Mouse (Mus musculus) embryonic facial prominence, embryonic 14.5 days (tissue): ENCODE results near the gene Epor. TPM values are rescaled to one million over a fixed set of nuclear protein-coding genes. Genes with fewer than 3 reads are reported as not detected.

Experiments used
- ATAC-seq: fragments of 200-750 bp; cut with Nextera tagmentation; 2 replicates; pipeline ENCODE4 v1.8.0; 2017; ENCODE audit warnings: low read depth, moderate number of reproducible peaks, moderate TSS enrichment
- DNase-seq: peaks from one replicate; pipeline ENCODE4 v3.0.0-alpha.2; 2015; ENCODE audit warnings: low spot score
- H3K27ac ChIP-seq: fragments of 300-500 bp; sonication (generic); replicated peaks from 2 replicates; pipeline ENCODE4 v1.5.1; 2014; ENCODE audit warnings: low read depth, mild to moderate bottlenecking, low read length, moderate library complexity
- H3K27me3 ChIP-seq: fragments of 300-500 bp; sonication (generic); replicated peaks from 2 replicates; pipeline ENCODE4 v1.6.1; 2014; ENCODE audit warnings: low read length; ENCODE audit not compliant: control insufficient read depth, insufficient read depth
- H3K36me3 ChIP-seq: fragments of 300-500 bp; sonication (generic); 2 replicates; pipeline ENCODE4 v1.6.1; 2014; ENCODE audit warnings: low read length, mixed read lengths; ENCODE audit not compliant: control insufficient read depth, insufficient read depth
- H3K4me1 ChIP-seq: fragments of 300-500 bp; sonication (generic); 2 replicates; pipeline ENCODE4 v1.6.1; 2014; ENCODE audit warnings: antibody characterized with exemption, low read length; ENCODE audit not compliant: control insufficient read depth, insufficient read depth
- H3K4me2 ChIP-seq: fragments of 300-500 bp; sonication (generic); 2 replicates; pipeline ENCODE4 v1.6.1; 2014; ENCODE audit warnings: low read depth, mild to moderate bottlenecking, low read length, moderate library complexity, mixed read lengths
- H3K4me3 ChIP-seq: fragments of 300-500 bp; sonication (generic); 2 replicates; pipeline ENCODE4 v1.5.1; 2014; ENCODE audit warnings: low read depth, mild to moderate bottlenecking, low read length
- H3K9ac ChIP-seq: fragments of 300-500 bp; sonication (generic); 2 replicates; pipeline ENCODE4 v1.6.1; 2014; ENCODE audit warnings: low read depth, mild to moderate bottlenecking, low read length, moderate library complexity, mixed read lengths
- H3K9me3 ChIP-seq: fragments of 300-500 bp; sonication (generic); 2 replicates; pipeline ENCODE4 v1.6.1; 2016; ENCODE audit warnings: low read length; ENCODE audit not compliant: control insufficient read depth
- WGBS: fragments of 180-500 bp; shearing (Covaris S2); extraction: QIAGEN DNeasy Blood & Tissue Kit; methylation state at CpG from one replicate; pipeline ENCODE4 v1.1.7; 2014; 5-methylcytosine and 5-hydroxymethylcytosine counted together
- polyA plus RNA-seq: library from polyadenylated mRNA; unstranded; fragments of >200 nt; fragmentation: Nextera tagmentation; extraction: Ambion mirVana; gene quantifications from 2 replicates; pipeline ENCODE4 v1.2.1, GENCODE M21; 2014

Epor gene
- polyA plus RNA-seq, 1 experiment from 2014 or later, result 4.4 TPM

DNA sequence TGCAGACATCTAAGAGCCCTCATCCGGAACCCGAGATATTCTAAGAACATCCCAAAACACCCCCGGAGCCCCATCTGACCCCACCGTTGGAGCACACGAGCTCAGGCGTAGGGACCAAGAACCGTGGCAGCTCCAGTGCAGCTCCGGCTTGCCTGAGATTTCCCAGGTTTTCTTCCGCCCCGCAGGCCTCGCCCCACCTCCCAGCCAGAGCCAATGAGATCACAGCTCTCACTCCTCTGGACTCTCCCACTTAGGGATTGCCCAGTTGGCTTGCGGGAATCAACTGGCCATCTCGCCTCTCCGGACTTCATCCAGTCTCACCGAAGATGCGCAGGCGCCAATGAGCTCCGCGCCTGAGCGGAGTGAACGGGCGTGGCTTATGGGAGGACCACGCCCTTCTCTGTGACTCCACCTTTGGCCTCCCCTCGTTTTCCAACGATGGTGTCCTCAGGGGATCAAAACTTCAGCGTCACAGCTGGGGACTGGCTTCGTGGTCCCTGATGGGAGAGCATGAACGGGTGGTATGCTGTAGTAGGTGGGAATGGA, 36.0 kb downstream of the Epor start, which contains the start of the genes Ccdc159 and Tmem205:
Gene Ccdc159 (plus strand): TSS at position 264 of the 546 bp plus-strand sequence.
Gene Tmem205 (minus strand): TSS at position 349 of the 546 bp plus-strand sequence.
- H3K9ac ChIP-seq, result peak within 1 kb of the TSS; percentile 67
- H3K4me1 ChIP-seq, result peaks cover 8% of the 10 kb centered on the region
- peak within 1 kb of the TSS; percentile 49 for H3K4me3 ChIP-seq
- ATAC-seq, result peak; percentile 97
- peak within 1 kb of the TSS; percentile 57 for H3K27ac ChIP-seq
- under 1% methylated on average over 28 of the region's 28 CpGs for WGBS
- peak; percentile 99 for DNase-seq
- H3K9me3 ChIP-seq, result no peaks in the 10 kb centered on the region
- H3K36me3 ChIP-seq, result no peaks in the 10 kb centered on the region
- no peaks in the 10 kb centered on the region for H3K27me3 ChIP-seq
- peak within 1 kb of the TSS; percentile 63 for H3K4me2 ChIP-seq

DNA sequence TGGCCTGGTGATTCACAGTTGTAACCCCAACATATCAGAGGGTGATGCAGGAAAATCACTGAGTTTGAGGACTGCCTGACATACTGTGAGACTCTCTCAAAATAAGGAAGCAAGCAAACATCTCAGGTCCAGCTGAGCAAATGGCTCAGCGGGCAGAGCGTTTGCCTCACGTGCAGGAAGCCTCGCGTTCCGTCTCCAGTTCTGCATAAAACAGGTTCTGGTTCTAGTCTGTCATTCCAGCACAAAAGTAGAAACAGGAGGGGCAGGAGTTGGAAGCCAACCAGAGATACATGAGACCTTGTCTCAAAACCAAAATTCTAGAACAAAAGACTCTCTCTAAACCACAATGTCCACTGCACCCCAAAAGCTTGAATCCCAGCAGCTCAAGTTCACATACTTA, 36.5 kb downstream of the Epor start:
- H3K27ac ChIP-seq, result no peak overlapping the region; the same call in 1 of the 2 replicates
- H3K4me1 ChIP-seq, result peaks cover 8% of the 10 kb centered on the region
- peak; percentile 12 for DNase-seq
- peak overlapping the region; percentile 63 for H3K4me2 ChIP-seq
- 3% methylated on average over 6 of the region's 6 CpGs for WGBS
- ATAC-seq, result no peak
- no peaks in the 10 kb centered on the region for H3K36me3 ChIP-seq
- no peaks in the 10 kb centered on the region for H3K9me3 ChIP-seq
- peak overlapping the region; percentile 49 for H3K4me3 ChIP-seq
- H3K9ac ChIP-seq, result peak overlapping the region; percentile 67
- no peaks in the 10 kb centered on the region for H3K27me3 ChIP-seq

GRCm38 (mm10) chr9:21926155-21926554, 37.2 kb downstream of the Epor start:
- 80% methylated on average over 6 of the region's 6 CpGs for WGBS
- H3K4me3 ChIP-seq, result peak overlapping the region; percentile 49
- DNase-seq (no peak), ATAC-seq (no peak)
- H3K4me2 ChIP-seq, result peak overlapping the region; percentile 63
- H3K36me3 ChIP-seq, result no peaks in the 10 kb centered on the region
- no peaks in the 10 kb centered on the region for H3K9me3 ChIP-seq
- H3K27ac ChIP-seq, result no peak overlapping the region
- H3K4me1 ChIP-seq, result peaks cover 8% of the 10 kb centered on the region
- H3K9ac ChIP-seq, result peak overlapping the region; percentile 67; the same call in 1 of the 2 replicates
- no peaks in the 10 kb centered on the region for H3K27me3 ChIP-seq

DNA sequence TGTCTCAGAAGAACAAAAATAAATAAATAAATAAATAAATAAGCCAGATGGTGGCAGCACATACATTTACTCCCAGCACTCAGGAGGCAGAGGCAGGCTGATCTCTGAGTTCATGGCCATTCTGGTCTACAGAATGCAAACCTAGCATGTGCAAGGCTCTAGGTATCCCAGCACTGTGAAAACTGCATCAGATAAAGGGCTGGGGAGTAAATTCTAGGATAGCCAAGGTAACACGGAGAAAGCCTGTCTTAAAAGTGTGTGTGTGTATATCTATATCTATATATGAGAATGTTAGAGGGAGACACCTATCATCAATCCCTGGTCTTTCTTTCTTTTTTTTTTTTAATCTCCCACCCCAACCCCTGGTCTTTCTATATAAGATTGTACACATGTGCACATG, 37.8 kb downstream of the Epor start:
- Histone ChIP-seq H3K4me1 (peaks cover 8% of the 10 kb centered on the region), H3K27ac (no peak overlapping the region), H3K9ac (no peak overlapping the region), H3K27me3 (no peaks in the 10 kb centered on the region), H3K4me2 (no peak overlapping the region), H3K9me3 (no peaks in the 10 kb centered on the region), H3K36me3 (no peaks in the 10 kb centered on the region), H3K4me3 (no peak overlapping the region)
- WGBS, result 92% methylated on average over 1 of the region's 1 CpGs
- ATAC-seq (no peak), DNase-seq (no peak)

DNA sequence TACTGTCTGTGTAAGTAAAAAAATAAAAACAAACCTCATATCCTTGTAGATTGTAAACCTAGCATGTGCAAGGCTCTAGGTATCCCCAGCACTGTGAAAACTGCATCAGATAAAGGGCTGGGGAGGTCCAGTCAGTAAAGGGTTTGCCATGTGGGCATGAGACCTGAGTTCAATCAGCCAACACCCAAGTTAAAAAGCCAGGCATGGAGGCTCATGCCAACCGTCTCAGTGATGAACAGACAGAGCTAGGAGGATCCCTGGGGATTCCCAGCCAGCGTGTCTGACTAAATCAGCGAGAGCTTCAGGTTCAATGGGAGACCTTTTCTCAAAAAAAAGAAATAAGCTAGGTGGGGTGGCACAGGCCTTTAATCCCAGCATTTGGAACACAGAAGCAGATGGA, 38.3 kb downstream of the Epor start:
- no peak for DNase-seq
- 89% methylated on average over 3 of the region's 3 CpGs for WGBS
- H3K36me3 ChIP-seq, result no peaks in the 10 kb centered on the region
- H3K4me1 ChIP-seq, result peaks cover 8% of the 10 kb centered on the region
- no peak overlapping the region for H3K9ac ChIP-seq
- ATAC-seq, result no peak
- H3K4me2 ChIP-seq, result no peak overlapping the region
- H3K4me3 ChIP-seq, result no peak overlapping the region
- no peaks in the 10 kb centered on the region for H3K9me3 ChIP-seq
- no peaks in the 10 kb centered on the region for H3K27me3 ChIP-seq
- H3K27ac ChIP-seq, result no peak overlapping the region

- H3K4me1 ChIP-seq, result peaks cover 8% of the 10 kb centered on the region
- H3K4me2 ChIP-seq, result no peak overlapping the region
- no peaks in the 10 kb centered on the region for H3K9me3 ChIP-seq
- no peaks in the 10 kb centered on the region for H3K27me3 ChIP-seq
- no peaks in the 10 kb centered on the region for H3K36me3 ChIP-seq
- H3K4me3 ChIP-seq, result no peak overlapping the region
- no peak overlapping the region for H3K9ac ChIP-seq
- 0 out of 2 replicates have a peak overlapping the region, but pooled peaks have one; percentile 40 for H3K27ac ChIP-seq
- ATAC-seq (peak; percentile 44), DNase-seq (peak; percentile 81)
- WGBS, result 56% methylated on average over 6 of the region's 6 CpGs
Observed at GRCm38 (mm10) chr9:21924099-21924493, 39.2 kb downstream of the Epor start.

DNA sequence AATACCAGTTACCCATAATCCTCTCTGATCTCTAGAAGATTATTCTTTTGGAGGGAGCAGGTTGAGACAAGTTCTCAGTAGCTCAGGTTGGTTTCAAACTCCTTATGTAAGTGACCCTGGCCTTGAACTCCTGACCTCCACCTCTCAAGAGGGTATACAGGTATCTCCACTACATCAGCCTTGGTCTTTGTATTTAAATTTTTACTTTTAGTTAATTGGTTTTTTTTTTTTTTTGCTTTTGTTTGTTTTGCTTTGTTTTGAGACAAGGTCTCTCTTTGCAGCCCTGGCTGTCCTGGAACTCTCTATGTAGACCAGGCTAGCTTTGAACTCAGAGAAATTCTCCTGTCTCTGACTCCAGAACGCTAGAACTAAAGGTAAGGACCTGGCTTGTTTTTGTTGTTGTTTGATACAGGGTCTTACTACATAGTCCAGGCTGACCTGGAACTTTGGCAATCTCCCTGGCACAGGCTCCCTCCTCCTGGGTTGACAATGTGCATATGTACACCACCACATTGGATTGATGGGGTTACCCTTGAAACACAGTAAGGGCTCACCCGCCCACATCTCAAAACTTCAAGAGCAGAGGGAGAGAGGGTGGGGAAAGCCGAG, 39.7 kb downstream of the Epor start:
- H3K27me3 ChIP-seq, result no peaks in the 10 kb centered on the region
- DNase-seq (no peak), ATAC-seq (no peak)
- H3K27ac ChIP-seq, result 0 out of 2 replicates have a peak overlapping the region, but pooled peaks have one; percentile 40
- no peaks in the 10 kb centered on the region for H3K9me3 ChIP-seq
- no peak overlapping the region for H3K4me2 ChIP-seq
- peaks cover 8% of the 10 kb centered on the region for H3K4me1 ChIP-seq
- WGBS, result 56% methylated on average over 3 of the region's 3 CpGs
- no peak overlapping the region for H3K4me3 ChIP-seq
- no peak overlapping the region for H3K9ac ChIP-seq
- no peaks in the 10 kb centered on the region for H3K36me3 ChIP-seq

- H3K4me3 ChIP-seq, result no peak overlapping the region
- no peak overlapping the region for H3K4me2 ChIP-seq
- H3K9ac ChIP-seq, result no peak overlapping the region
- H3K27ac ChIP-seq, result no peak overlapping the region
- WGBS, result 86% methylated on average over 4 of the region's 4 CpGs
- peaks cover 8% of the 10 kb centered on the region for H3K4me1 ChIP-seq
- no peaks in the 10 kb centered on the region for H3K36me3 ChIP-seq
- no peaks in the 10 kb centered on the region for H3K9me3 ChIP-seq
- DNase-seq, result no peak
- ATAC-seq, result no peak
- no peaks in the 10 kb centered on the region for H3K27me3 ChIP-seq
Observed at GRCm38 (mm10) chr9:21923036-21923435, 40.3 kb downstream of the Epor start.
